Comparison of ENCODE assay signal across 29 mouse cellular contexts in genomic region chr2:106621251-106621650, GRCm38 (mm10).
"Had no signal": no experiment of that assay in that cellular context is flagged by ENCODE, and none has a peak within 500 bp of the region (broad histone marks: within the 10 kb centered on the region; RNA-seq: fewer than 3 reads in every experiment).

No protein-coding gene starts in this region.

- H3K4me1 ChIP-seq: limb, embryonic 10.5 days; limb, embryonic 12.5 days; limb, embryonic 13.5 days; limb, embryonic 15.5 days; liver, embryonic 12.5 days; liver, embryonic 13.5 days; liver, embryonic 15.5 days; lung, embryonic 15.5 days; megakaryocyte, embryonic 14.5 days; midbrain, embryonic 12.5 days; midbrain, embryonic 13.5 days; neural tube, embryonic 12.5 days had no signal

- H3K4me3 ChIP-seq: left cerebral cortex, adult 2 months; limb, embryonic 10.5 days; limb, embryonic 12.5 days; limb, embryonic 13.5 days; limb, embryonic 15.5 days; liver, embryonic 12.5 days; liver, embryonic 13.5 days; liver, embryonic 15.5 days; lung, embryonic 15.5 days; megakaryocyte, embryonic 14.5 days; midbrain, embryonic 10.5 days; midbrain, embryonic 12.5 days; midbrain, embryonic 13.5 days; myocyte; neural tube, embryonic 12.5 days had no signal

- ATAC-seq: liver, embryonic 12.5 days; liver, postnatal 0 days; lung, postnatal 0 days; midbrain, embryonic 13.5 days had no signal

- H3K27ac ChIP-seq: left cerebral cortex, adult 2 months; limb, embryonic 10.5 days; limb, embryonic 12.5 days; limb, embryonic 13.5 days; limb, embryonic 15.5 days; liver, embryonic 12.5 days; liver, embryonic 13.5 days; liver, embryonic 14.5 days; liver, embryonic 15.5 days; lung, embryonic 15.5 days; macrophage; midbrain, embryonic 10.5 days; midbrain, embryonic 12.5 days; midbrain, embryonic 13.5 days; neural tube, embryonic 12.5 days had no signal

- H3K4me2 ChIP-seq: limb, embryonic 12.5 days; limb, embryonic 13.5 days; limb, embryonic 15.5 days; liver, embryonic 11.5 days; liver, embryonic 12.5 days; liver, embryonic 13.5 days; liver, embryonic 15.5 days; lung, embryonic 14.5 days; lung, embryonic 15.5 days; midbrain, embryonic 12.5 days; midbrain, embryonic 13.5 days; neural tube, embryonic 12.5 days had no signal

- DNase-seq: left cerebral cortex, postnatal 4 days; liver; liver, embryonic 13.5 days; liver, postnatal 0 days; lung, adult 18-20 months; lung, adult 2 months; lung, embryonic 14.5 days; lung, postnatal 10 days; lung, postnatal 14 days; lung, postnatal 36 days; lung, postnatal 4 days had no signal

- H3K9me3 ChIP-seq: limb, embryonic 10.5 days; limb, embryonic 12.5 days; limb, embryonic 13.5 days; limb, embryonic 15.5 days; liver, embryonic 12.5 days; liver, embryonic 13.5 days; liver, embryonic 15.5 days; lung, embryonic 15.5 days; midbrain, embryonic 10.5 days; midbrain, embryonic 12.5 days; midbrain, embryonic 13.5 days; neural tube, embryonic 12.5 days had no signal

- H3K27me3 ChIP-seq: limb, embryonic 12.5 days; limb, embryonic 13.5 days; limb, embryonic 15.5 days; liver, embryonic 12.5 days; liver, embryonic 13.5 days; liver, embryonic 15.5 days; lung, embryonic 15.5 days; megakaryocyte, embryonic 14.5 days; midbrain, embryonic 12.5 days; midbrain, embryonic 13.5 days; neural tube, embryonic 12.5 days had no signal

- H3K36me3 ChIP-seq: limb, embryonic 10.5 days; limb, embryonic 12.5 days; limb, embryonic 13.5 days; limb, embryonic 15.5 days; liver, embryonic 12.5 days; liver, embryonic 13.5 days; liver, embryonic 15.5 days; lung, embryonic 15.5 days; midbrain, embryonic 10.5 days; midbrain, embryonic 12.5 days; midbrain, embryonic 13.5 days; neural tube, embryonic 12.5 days had no signal

- H3K9ac ChIP-seq: limb, embryonic 12.5 days; limb, embryonic 13.5 days; limb, embryonic 15.5 days; liver, embryonic 12.5 days; liver, embryonic 13.5 days; liver, embryonic 14.5 days; liver, embryonic 15.5 days; liver, postnatal 0 days; lung, embryonic 14.5 days; lung, embryonic 15.5 days; midbrain, embryonic 12.5 days; midbrain, embryonic 13.5 days; neural tube, embryonic 12.5 days had no signal
